Mouse (Mus musculus): Measurements from ENCODE around the gene Gm21663. TPM values are rescaled to one million over a fixed set of nuclear protein-coding genes. Genes with fewer than 3 reads are reported as not detected.

The Gm21663 gene
- not detected in 2 replicates for polyA plus RNA-seq (2012; rRNA removed; ENCODE audit: low replicate concordance)

DNA sequence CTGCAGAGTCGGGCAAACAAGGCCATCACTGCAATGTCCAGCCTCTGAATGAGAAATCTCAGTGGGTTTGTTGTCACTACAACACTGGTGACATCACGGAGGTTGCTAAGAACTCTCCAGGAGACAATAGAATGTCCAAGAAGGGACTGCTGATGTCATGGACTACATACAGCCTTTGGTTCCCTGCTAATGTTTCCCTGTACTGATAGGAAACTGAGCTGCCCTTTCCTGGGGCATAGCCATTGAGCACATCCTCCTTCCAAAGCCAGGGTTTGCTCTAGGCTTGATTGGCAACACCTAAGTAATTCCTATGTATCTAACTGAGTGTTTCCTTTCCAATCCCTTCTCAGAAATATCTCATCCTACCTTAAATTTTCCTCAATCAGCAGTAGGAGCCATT lies at the start of gene Gm21663:
Gene Gm21663, minus strand, starts transcription at position 101 of the 400 bp plus-strand sequence.

DNA sequence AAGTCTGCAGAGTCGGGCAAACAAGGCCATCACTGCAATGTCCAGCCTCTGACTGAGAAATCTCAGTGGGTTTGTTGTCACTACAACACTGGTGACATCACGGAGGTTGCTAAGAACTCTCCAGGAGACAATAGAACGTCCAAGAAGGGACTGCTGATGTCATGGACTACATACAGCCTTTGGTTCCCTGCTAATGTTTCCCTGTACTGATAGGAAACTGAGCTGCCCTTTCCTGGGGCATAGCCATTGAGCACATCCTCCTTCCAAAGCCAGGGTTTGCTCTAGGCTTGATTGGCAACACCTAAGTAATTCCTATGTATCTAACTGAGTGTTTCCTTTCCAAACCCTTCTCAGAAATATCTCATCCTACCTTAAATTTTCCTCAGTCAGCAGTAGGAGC lies 46.4 kb upstream of the Gm21663 start, which contains the start of gene Gm21698:
Gene Gm21698, minus strand, starts transcription at position 101 of the 400 bp plus-strand sequence.

DNA sequence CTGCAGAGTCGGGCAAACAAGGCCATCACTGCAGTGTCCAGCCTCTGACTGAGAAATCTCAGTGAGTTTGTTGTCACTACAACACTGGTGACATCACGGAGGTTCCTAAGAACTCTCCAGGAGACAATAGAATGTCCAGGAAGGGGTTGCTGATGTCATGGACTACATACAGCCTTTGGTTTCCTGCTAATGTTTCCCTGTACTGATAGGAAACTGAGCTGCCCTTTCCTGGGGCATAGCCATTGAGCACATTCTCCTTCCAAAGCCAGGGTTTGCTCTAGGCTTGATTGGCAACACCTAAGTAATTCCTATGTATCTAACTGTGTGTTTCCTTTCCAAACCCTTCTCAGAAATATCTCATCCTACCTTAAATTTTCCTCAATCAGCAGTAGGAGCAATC lies 30.4 kb upstream of the Gm21663 start, which contains the start of gene Gm21680:
Gene Gm21680, minus strand, starts transcription at position 101 of the 400 bp plus-strand sequence.

DNA sequence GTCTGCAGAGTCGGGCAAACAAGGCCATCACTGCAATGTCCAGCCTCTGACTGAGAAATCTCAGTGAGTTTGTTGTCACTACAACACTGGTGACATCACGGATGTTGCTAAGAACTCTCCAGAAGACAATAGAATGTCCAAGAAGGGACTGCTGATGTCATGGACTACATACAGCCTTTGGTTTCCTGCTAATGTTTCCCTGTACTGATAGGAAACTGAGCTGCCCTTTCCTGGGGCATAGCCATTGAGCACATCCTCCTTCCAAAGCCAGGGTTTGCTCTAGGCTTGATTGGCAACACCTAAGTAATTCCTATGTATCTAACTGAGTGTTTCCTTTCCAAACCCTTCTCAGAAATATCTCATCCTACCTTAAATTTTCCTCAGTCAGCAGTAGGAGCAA lies 12.1 kb upstream of the Gm21663 start, which contains the start of gene Gm21671:
Gene Gm21671, minus strand, starts transcription at position 101 of the 400 bp plus-strand sequence.

Other genes with a start within 250 kb of the Gm21663 start
- 0.69 and 1.6 TPM in 2 replicates for gene Xrcc2, start 236.6 kb downstream of the Gm21663 start, polyA plus RNA-seq (2012; rRNA removed; ENCODE audit: low replicate concordance)
- 0.06 and 0.07 TPM in 2 replicates for gene Actr3b, start 182.4 kb downstream of the Gm21663 start, polyA plus RNA-seq (2012; rRNA removed; ENCODE audit: low replicate concordance)
- gene Gm21671, start 12.0 kb upstream of the Gm21663 start, polyA plus RNA-seq (2012; rRNA removed; ENCODE audit: low replicate concordance): not detected in 2 replicates
- gene Gm21680, start 30.3 kb upstream of the Gm21663 start, polyA plus RNA-seq (2012; rRNA removed; ENCODE audit: low replicate concordance): not detected in 2 replicates
- not detected in 2 replicates for gene Gm21698, start 46.3 kb upstream of the Gm21663 start, polyA plus RNA-seq (2012; rRNA removed; ENCODE audit: low replicate concordance)
- not detected in 2 replicates for gene Gm1979, start 62.4 kb upstream of the Gm21663 start, polyA plus RNA-seq (2012; rRNA removed; ENCODE audit: low replicate concordance)
- gene Gm5862, start 80.5 kb upstream of the Gm21663 start, polyA plus RNA-seq (2012; rRNA removed; ENCODE audit: low replicate concordance): not detected in 2 replicates
- gene Speer4a, start 97.2 kb upstream of the Gm21663 start, polyA plus RNA-seq (2012; rRNA removed; ENCODE audit: low replicate concordance): not detected in 2 replicates
- gene Gm7347, start 116.2 kb upstream of the Gm21663 start, polyA plus RNA-seq (2012; rRNA removed; ENCODE audit: low replicate concordance): not detected in 2 replicates
- gene Gm10471, start 146.9 kb upstream of the Gm21663 start, polyA plus RNA-seq (2012; rRNA removed; ENCODE audit: low replicate concordance): not detected in 2 replicates
- gene 5031410I06Rik, start 163.0 kb upstream of the Gm21663 start, polyA plus RNA-seq (2012; rRNA removed; ENCODE audit: low replicate concordance): not detected in 2 replicates
- gene Gm10220, start 179.0 kb upstream of the Gm21663 start, polyA plus RNA-seq (2012; rRNA removed; ENCODE audit: low replicate concordance): not detected in 2 replicates